ENCODE assay signal across 9 mouse cellular contexts in the genomic region with DNA sequence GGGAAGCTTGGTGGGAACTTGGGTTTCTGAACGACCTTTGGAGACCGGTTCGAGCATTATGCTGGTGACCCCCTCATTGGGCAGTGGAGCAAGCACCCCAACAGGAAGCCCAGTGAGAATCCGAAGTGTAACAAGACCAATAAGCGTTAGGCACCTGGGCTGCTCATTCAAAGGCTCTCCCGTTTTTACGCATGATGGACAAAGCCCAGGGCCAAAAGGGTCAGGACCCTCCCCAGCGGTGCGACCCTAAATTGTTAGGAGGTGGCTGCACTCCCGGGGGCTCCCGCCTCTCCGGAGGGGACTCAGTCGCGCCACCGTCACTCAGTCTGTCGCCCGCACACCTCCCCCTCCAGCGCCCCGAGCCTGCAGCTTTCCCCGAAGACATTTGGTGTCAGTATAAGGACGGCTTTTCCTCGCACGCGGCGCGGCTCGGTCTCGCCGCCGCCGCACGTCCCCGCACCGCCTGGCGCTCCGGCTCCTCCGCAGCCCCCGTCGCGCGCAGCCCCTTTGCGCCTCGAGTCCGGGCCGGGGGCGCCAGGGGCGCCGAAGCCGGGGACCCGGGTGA. TPM values are rescaled to one million over a fixed set of nuclear protein-coding genes. Genes with fewer than 3 reads are reported as not detected.
A peak's percentile ranks its signal among the peaks of the same experiment; 100 is the strongest.
DNase-seq lines count a peak whose midpoint lies in the region; ATAC-seq and TF ChIP-seq lines count a peak whose summit lies in the region.
"Had no signal": no experiment of that assay in that cellular context is flagged by ENCODE, and none has a peak within 500 bp of the region (broad histone marks: within the 10 kb centered on the region; RNA-seq: fewer than 3 reads in every experiment).

A gene (plus strand): TSS at position 388 of the 565 bp plus-strand sequence.

- H3K79me2 ChIP-seq in heart, adult 2 months (replicated peaks; ENCODE audit: control insufficient read depth, insufficient read depth, low read length), result no peaks in the 10 kb centered on the region

- no peaks in the 10 kb centered on the region for H3K9me3 ChIP-seq in heart, postnatal 0 days (replicated peaks; ENCODE audit: control insufficient read depth, low read length)
- H3K9me3 ChIP-seq in embryonic facial prominence, embryonic 15.5 days (replicated peaks), result no peaks in the 10 kb centered on the region; the same call in 1 of the 2 replicates
- no peaks in the 10 kb centered on the region for H3K9me3 ChIP-seq in midbrain, postnatal 0 days (ENCODE audit: low read length)
- H3K9me3 ChIP-seq: G1E had no signal

- no peaks in the 10 kb centered on the region for H3K4me1 ChIP-seq in heart, postnatal 0 days (ENCODE audit: control insufficient read depth, insufficient read depth)
- H3K4me1 ChIP-seq in heart, adult 2 months (ENCODE audit: control insufficient read depth, insufficient read depth, low read length), result no peaks in the 10 kb centered on the region
- peaks cover 15% of the 10 kb centered on the region for H3K4me1 ChIP-seq in embryonic facial prominence, embryonic 15.5 days
- H3K4me1 ChIP-seq in midbrain, postnatal 0 days (ENCODE audit: insufficient read depth, low read length), result peaks cover 2% of the 10 kb centered on the region; the same call in 1 of the 2 replicates

- no peak for TF ChIP-seq CTCF in heart, postnatal 0 days (IDR thresholded peaks at IDR 0.05; ENCODE audit: low read depth)
- TF ChIP-seq CTCF in heart, adult 2 months (IDR thresholded peaks at IDR 0.05), result no peak
- peak; percentile 59 for TF ChIP-seq CTCF in midbrain, postnatal 0 days (IDR thresholded peaks at IDR 0.05)

- no peak within 1 kb of the TSS for H3K9ac ChIP-seq in heart, postnatal 0 days (replicated peaks; ENCODE audit: low read depth, low read length)
- H3K9ac ChIP-seq in heart, adult 2 months (ENCODE audit: low read depth, low read length), result no peak within 1 kb of the TSS
- H3K9ac ChIP-seq in embryonic facial prominence, embryonic 15.5 days, result no peak within 1 kb of the TSS
- H3K9ac ChIP-seq in midbrain, postnatal 0 days (replicated peaks; ENCODE audit: low read length, poor library complexity, severe bottlenecking), result peak within 1 kb of the TSS; percentile 76

- no peak for ATAC-seq in heart, postnatal 0 days (ENCODE audit: insufficient read depth, low read depth)
- no peak for ATAC-seq in embryonic facial prominence, embryonic 15.5 days (ENCODE audit: insufficient number of reproducible peaks, low FRiP score, low TSS enrichment, low read depth)
- ATAC-seq in midbrain, postnatal 0 days (ENCODE audit: low FRiP score), result peak; percentile 59; the same call in 1 of the 2 replicates

- TF ChIP-seq POLR2A in heart, adult 2 months (IDR thresholded peaks at IDR 0.05; ENCODE audit: insufficient read depth, low read depth, low read length), result no peak

- H3K27ac ChIP-seq in heart, postnatal 0 days (ENCODE audit: low read depth), result no peak within 1 kb of the TSS
- H3K27ac ChIP-seq in heart, adult 2 months, result no peak within 1 kb of the TSS
- no peak within 1 kb of the TSS for H3K27ac ChIP-seq in embryonic facial prominence, embryonic 15.5 days (replicated peaks)
- no peak within 1 kb of the TSS for H3K27ac ChIP-seq in midbrain, postnatal 0 days (ENCODE audit: low read depth, low read length)

- no peaks in the 10 kb centered on the region for H3K36me3 ChIP-seq in heart, postnatal 0 days (replicated peaks; ENCODE audit: control insufficient read depth, insufficient read depth, low read length)
- no peaks in the 10 kb centered on the region for H3K36me3 ChIP-seq in heart, adult 2 months (ENCODE audit: control insufficient read depth, insufficient read depth, low read length)
- H3K36me3 ChIP-seq in embryonic facial prominence, embryonic 15.5 days, result no peaks in the 10 kb centered on the region
- H3K36me3 ChIP-seq in midbrain, postnatal 0 days (ENCODE audit: insufficient read depth, low read length), result no peaks in the 10 kb centered on the region
- H3K36me3 ChIP-seq: G1E had no signal

- WGBS in heart, postnatal 0 days, result under 1% methylated on average over 50 of the region's 50 CpGs
- 3% methylated on average over 49 of the region's 50 CpGs for WGBS in heart, adult 2 months
- 1% methylated on average over 47 of the region's 50 CpGs for WGBS in embryonic facial prominence, embryonic 15.5 days
- WGBS in midbrain, postnatal 0 days, result under 1% methylated on average over 43 of the region's 50 CpGs

- no peak for TF ChIP-seq EP300 in heart, postnatal 0 days (IDR thresholded peaks at IDR 0.05; ENCODE audit: low read depth)
- no peak for TF ChIP-seq EP300 in heart, adult 2 months (IDR thresholded peaks at IDR 0.05; ENCODE audit: insufficient read depth, low read depth, low read length)

- peaks cover 77% of the 10 kb centered on the region for H3K27me3 ChIP-seq in heart, postnatal 0 days (ENCODE audit: control insufficient read depth, insufficient read depth, low read length)
- H3K27me3 ChIP-seq in heart, adult 2 months (ENCODE audit: control insufficient read depth, insufficient read depth, low read length), result peaks cover 7% of the 10 kb centered on the region
- peaks cover 85% of the 10 kb centered on the region for H3K27me3 ChIP-seq in embryonic facial prominence, embryonic 15.5 days
- peaks cover 11% of the 10 kb centered on the region for H3K27me3 ChIP-seq in midbrain, postnatal 0 days (ENCODE audit: insufficient read depth, low read length)

- DNase-seq in heart, postnatal 0 days (ENCODE audit: low spot score), result no peak
- no peak for DNase-seq in heart, adult 2 months
- peak; percentile 89 for DNase-seq in brain, adult 2 months (ENCODE audit: low read depth, low spot score)
- peak; percentile 51 to 66 for DNase-seq in layer of hippocampus, postnatal 14 days (ENCODE audit: low spot score in 2 of 2)
- peak; percentile 74 for DNase-seq in midbrain, postnatal 0 days (ENCODE audit: low spot score)
- DNase-seq in gastrocnemius, postnatal 10 days, result no peak
- no peak for DNase-seq in ovary, adult 18-20 months (ENCODE audit: low spot score)

- H3K4me2 ChIP-seq in heart, postnatal 0 days (ENCODE audit: low read depth, low read length), result peak within 1 kb of the TSS; percentile 80
- H3K4me2 ChIP-seq in embryonic facial prominence, embryonic 15.5 days (replicated peaks), result peak within 1 kb of the TSS; percentile 89
- H3K4me2 ChIP-seq in midbrain, postnatal 0 days (ENCODE audit: low read depth, low read length, poor library complexity, severe bottlenecking), result peak within 1 kb of the TSS; percentile 92

- peak within 1 kb of the TSS; percentile 53 for H3K4me3 ChIP-seq in heart, postnatal 0 days (ENCODE audit: low read depth, low read length)
- no peak within 1 kb of the TSS for H3K4me3 ChIP-seq in heart, adult 2 months
- H3K4me3 ChIP-seq in embryonic facial prominence, embryonic 15.5 days (replicated peaks), result peak within 1 kb of the TSS; percentile 44
- peak within 1 kb of the TSS; percentile 69 for H3K4me3 ChIP-seq in midbrain, postnatal 0 days (ENCODE audit: low read depth, low read length)

- intact Hi-C loops in heart, adult 2 months (cut with DNase I), result no loop called here

RNA-seq across cellular contexts. Expression of the gene that starts here (rescaled TPM):
- total RNA-seq in heart, postnatal 0 days (2014; rRNA removed; ENCODE audit: low replicate concordance), result not detected in 2 replicates
- not detected in 2 replicates for polyA plus RNA-seq in heart, postnatal 0 days (2015; fragmentation: Nextera tagmentation; extraction: Ambion mirVana)
- total RNA-seq in heart, adult 2 months (2021), result under 1 TPM; 0.09 to 0.34 TPM
- polyA plus RNA-seq in heart, adult 2 months (2012; rRNA removed), result 0.12 and 0.21 TPM in 2 replicates
- polyA plus RNA-seq in embryonic facial prominence, embryonic 15.5 days (2015; fragmentation: Nextera tagmentation; extraction: Ambion mirVana), result 0.03 and 0.05 TPM in 2 replicates
- total RNA-seq in layer of hippocampus, postnatal 14 days (2021), result 10 to 100 TPM; 40.5 to 45.5 TPM
- total RNA-seq in midbrain, postnatal 0 days (2014; rRNA removed), result 14.6 and 23.2 TPM in 2 replicates
- 0.65 and 1.1 TPM in 2 replicates for polyA plus RNA-seq in midbrain, postnatal 0 days (2015; fragmentation: Nextera tagmentation; extraction: Ambion mirVana)
- total RNA-seq in gastrocnemius, postnatal 10 days (2021), result under 1 TPM; 0.07 to 0.12 TPM
- polyA plus RNA-seq: G1E had no signal

Comparison
In these comparisons a context has a peak if more than half of its experiments do, and no peak if none do; other contexts are left out.
1. RNA of the gene that starts here (total RNA-seq): 40.5 to 45.5 TPM in layer of hippocampus, postnatal 14 days and 14.6 to 23.2 TPM in midbrain, postnatal 0 days; 0.09 to 0.34 TPM in heart, adult 2 months, 0.07 to 0.12 TPM in gastrocnemius, postnatal 10 days and not detected in heart, postnatal 0 days; every median in the first group is over 10 times any median in the second.
2. DNase-seq: peak in brain, adult 2 months (single experiment), layer of hippocampus, postnatal 14 days (2 of 2) and midbrain, postnatal 0 days (single experiment); none in heart, postnatal 0 days (single experiment), heart, adult 2 months (0 of 2), gastrocnemius, postnatal 10 days (single experiment) and ovary, adult 18-20 months (single experiment).
3. Peak in every context shown above with its lines, with median percentiles within 50 percentile points of each other: H3K4me2 ChIP-seq.